Mouse (Mus musculus) frontal cortex, postnatal 14 days (tissue): ENCODE data around the gene Lclat1.
A peak's percentile ranks its signal among the peaks of the same experiment; 100 is the strongest.

Experiments
- DNase-seq, 2 experiments: peaks; one replicate each; pipeline ENCODE4 v3.0.0; 2022; ENCODE audit warnings: low spot score in 2 of 2

Lclat1 gene

DNA sequence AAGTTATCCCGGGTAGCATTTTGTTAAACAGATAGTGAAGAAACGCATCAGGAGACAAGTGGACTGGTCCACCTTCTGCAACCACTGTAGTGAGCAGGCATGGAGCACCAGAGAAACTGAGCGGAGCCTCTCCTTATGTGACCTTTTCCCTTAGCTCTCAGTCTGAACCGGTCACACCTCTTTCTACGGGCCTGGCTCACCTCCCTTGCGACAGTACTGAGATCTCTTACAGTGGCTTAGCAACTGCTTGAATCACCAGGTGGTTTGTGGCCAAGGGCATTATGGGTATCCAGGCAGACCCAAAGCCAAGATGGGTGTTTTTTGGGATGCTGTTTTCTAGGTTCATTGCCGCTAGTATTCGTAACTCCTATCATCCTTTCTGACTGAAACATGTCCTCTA, 16.4 kb upstream of the Lclat1 start:
- DNase-seq: no peak

DNA sequence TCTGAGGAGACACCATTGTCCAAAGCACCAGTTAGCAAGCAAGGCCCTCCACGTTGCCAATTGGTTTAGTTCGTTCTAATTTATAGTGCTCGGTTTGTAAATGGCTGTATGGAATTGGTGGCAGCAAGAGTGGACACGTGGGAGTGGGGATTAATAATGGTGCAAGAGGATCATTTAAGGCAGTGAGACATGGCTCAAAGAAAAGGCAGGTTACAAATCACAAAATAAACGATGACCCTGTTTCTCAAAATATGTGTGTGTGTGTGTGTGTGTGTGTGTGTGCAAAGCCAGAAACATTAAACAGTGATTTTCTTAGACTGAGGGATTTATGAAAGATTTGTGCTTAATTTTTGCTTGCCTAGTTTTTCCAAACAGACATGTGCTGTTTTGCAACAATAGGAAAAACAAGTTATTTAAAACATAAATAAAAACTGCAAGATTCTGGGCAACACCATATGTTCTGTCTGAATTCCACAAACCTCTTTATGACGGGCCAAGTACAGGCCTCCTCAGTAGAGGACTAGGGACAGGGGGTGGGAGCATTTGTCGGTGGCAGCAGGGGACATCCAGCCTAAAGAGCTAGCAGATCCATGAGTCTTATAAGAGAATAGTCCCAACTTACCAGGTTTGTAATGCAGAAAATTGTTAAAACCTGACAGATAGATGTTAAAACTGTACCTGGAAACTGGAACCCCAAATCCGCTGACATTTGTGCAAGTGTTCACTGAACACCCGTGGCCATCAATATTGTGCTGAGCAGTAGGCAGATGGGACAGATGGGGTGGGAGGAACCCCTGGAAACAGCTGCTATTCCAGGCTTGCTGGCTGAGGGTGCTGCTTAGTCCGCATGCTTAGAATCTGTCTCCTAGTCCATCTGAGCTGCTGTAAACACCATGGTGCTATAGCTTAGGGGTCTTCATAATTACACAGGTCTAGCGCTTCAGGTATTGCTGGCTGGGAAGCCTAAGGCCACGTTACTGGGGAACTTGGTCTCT, 15.4 kb upstream of the Lclat1 start:
- DNase-seq: no peak

DNA sequence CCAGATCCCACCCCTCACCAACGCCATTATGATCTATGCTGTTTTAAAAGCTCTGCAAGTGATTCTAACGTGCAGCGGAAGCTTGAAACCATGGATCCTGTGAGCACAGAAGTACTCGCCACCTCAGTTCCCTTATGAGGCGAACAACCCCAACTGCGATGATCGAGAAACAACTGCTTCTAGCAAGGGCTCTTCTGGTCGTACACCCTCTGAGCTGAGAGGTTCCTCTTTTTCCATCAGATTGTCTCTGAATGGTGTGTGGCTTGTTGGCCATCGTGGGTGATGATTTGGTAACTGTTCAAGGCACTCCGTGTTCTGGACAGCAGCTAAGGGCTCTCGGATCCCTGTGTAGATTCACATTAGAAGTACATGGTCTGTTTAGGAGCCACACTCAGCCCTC, 12.7 kb upstream of the Lclat1 start:
- DNase-seq: no peak

DNA sequence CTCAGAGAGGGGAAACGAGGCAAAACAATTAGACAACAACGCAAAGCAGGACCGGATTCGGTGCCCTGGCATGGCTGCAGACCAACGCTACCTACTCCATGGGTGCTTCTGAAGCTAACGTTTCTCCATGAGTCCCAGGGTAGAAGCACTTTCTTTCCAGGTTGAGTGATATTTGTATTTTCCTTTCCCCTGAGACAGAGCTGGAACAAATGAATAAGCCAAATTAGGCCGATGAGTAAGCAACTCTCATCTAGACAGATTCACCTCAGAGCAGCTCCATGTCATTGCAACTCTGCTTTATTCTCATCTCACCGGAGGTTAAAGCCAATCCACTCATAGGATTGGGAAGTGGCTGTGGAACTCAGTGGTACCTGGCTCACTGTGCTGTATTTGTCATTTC, 12.2 kb upstream of the Lclat1 start:
- DNase-seq: no peak

DNA sequence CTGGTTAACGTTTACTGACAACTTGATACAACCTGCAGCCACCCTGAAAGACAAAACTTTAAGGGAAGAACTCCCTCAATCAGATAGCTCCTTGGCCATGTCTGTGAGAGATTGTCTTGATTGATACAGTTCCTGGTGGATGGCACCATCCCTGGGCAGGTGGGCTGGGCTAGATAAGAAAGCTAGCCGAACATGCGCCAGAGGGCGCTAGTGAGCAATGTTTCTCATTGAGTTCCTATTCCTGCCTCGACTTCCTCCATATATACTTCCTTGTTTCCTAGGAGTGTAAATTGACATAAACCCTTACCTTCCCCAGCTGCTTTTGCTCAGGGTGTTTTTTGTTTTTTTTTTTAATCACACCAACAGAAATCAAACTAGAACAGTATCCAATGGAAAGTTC, 11.3 kb upstream of the Lclat1 start:
- peak in 1 of 2 experiments; percentile 14 for DNase-seq

DNA sequence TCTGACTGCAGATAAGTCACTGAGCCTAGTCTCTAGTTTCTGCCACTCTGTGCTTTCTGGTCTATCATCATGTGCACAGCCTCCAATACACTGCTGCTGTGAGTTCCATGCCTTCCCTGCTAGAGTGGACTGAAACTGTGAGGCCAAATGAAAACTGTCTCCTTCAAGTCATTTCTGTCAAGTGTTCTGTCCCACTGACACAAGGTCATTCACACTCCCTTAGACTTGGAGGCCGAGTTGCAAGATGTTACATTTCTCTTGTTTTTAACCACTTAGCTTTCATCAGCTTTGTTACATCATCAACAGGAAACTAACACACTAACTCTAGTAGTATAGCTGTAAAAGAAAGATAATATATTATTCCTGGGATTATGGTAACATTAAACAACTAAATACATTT, 9.1 kb upstream of the Lclat1 start:
- DNase-seq: no peak

DNA sequence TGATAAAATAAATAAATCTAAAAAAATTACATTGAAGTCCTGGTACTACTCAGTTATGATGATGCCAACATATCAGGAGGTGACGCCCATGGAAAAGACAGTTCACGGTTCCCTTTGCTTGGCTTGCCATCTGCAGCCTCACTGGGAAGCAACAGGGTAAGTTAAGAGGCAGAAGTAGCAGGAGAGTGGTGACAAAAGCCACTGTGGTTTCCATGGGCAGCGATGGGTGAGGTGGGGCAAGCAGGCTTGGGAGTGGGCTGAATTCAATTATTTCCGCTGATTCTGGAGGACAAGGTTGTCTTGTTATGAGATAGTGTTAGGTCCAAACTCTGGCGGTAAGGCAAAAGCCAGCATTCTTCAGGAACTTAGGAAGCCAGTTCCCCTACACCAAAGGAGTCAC, 7.4 kb upstream of the Lclat1 start:
- DNase-seq: no peak

DNA sequence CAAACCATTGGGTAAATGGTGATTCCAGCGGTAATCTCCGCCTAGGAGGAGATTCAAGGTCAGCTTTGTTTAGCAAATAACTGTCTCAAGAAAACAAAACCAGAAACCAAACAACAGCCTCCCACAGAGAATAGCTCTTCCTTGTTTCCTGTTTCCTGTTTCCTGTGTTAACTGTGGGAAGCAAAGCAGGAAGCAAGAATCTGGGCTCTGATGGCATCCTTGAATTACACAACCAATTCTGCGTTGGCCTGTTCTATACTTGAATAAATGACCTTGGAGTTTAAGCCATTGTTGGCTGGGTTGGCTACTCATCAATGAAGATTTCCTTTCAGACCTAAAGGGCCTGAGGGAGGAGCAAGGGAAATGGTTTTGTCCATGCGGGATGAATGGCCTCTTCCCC, 5.2 kb upstream of the Lclat1 start:
- DNase-seq: no peak

DNA sequence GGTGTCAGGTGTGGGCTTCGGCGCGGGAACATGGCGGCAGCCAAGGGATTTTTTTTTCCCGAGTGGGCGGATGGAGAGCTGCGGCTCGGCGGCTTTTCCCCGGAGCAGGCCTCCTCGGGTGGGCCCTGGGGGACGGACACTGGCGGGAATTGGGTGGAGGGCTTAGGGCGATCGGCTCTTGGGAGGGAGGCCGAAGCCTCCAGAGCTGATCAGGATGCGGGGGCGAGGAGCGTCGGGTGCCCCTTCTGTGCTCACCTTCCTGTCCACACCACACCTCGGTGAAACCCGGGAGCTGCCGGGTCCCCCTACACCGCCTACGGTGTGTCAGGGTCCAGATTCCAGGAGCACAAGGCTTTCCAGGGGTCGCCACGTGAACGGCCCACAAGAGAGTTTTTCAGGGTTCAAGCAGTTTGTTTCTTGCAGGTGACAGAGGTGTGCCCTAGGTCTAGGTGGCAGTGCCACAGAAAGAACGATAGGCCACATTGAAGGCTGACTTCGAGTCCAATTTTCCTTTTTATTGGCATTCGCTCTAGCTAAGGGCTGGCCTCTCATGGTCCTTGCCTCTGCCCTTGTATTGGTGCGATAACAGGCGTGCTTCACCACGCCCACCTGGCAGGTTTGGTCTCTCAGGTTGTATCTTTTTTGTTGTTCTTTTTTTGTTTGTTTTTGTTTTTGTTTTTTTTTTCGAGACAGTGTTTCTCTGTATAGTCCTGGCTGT, 544 bp downstream of the Lclat1 start:
- peak; percentile 7 to 11 for DNase-seq

DNA sequence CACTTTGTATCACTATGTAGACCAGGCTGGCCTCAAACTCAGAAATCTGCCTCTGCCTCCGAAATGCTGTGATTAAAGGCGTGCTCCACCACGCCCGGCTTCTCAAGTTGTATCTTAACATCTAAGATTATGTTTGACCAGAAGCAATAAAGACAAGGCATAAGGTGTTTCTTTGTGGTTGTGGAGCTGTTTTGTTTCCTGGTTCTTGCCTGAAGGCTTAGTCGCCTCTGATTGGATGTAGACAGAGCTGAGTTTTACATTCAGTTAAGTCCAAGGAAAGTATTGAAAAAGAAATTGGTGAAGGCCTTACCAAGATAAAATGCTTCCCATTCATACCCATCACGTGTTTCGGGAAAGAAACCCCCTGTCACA, 1.1 kb downstream of the Lclat1 start:
- DNase-seq: no peak

DNA sequence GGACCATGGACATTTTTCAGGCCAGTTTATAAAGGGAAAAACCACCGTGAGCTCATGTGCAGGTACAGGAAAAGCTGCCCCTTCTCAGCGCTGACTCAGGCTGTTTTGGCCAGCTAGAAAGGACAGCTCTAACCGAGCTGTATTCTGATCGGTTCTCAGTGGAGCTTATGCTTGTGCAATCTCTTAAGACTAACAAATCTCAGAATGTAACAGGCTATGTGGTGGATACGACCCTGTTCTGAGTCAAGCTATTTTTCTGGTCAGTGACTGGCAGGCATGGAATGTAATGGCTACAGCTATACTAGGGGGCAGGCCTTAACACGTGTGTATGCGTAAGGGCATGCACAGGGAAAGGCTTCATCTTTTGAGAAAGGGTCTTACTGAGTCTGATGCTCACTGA, 4.3 kb downstream of the Lclat1 start:
- DNase-seq: no peak

DNA sequence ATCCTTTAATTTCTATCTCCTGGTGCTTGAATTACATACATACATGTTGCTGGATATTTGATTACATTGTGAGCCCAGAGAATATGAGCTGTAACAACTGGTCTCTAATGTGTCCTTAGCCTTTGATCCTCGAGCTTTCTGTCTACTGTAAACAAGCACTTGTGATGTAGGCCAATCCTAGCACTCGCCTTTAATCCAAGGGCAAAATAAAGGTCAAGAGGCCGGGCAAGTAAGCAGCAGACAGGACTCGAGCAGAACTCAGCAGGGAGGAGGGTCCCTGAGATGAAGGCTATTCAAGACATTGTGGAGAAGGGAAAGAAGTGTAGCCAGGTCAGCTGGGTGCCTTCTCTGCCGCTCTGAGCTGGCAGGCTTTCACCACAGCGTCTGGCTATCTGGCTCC, 4.8 kb downstream of the Lclat1 start:
- DNase-seq: no peak

DNA sequence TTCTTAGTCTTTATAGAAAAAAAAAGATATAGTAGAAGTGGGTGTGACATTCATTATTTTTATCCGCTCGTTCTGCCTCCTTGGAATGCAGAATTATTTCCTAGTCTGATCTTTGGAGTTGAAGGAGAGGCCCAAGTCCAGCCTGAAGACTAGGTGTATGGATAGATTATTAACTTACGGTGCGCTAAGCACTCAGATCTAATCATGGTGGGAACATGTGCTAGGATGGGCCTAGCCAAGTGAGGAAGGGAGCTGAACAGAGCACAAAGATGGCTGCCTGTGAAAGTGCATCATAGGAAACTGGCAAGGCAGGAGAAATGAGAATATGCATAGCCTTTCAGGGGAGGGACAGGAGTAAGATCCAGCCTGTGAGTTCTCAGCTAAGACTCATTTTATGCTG, 5.4 kb downstream of the Lclat1 start:
- DNase-seq: no peak

DNA sequence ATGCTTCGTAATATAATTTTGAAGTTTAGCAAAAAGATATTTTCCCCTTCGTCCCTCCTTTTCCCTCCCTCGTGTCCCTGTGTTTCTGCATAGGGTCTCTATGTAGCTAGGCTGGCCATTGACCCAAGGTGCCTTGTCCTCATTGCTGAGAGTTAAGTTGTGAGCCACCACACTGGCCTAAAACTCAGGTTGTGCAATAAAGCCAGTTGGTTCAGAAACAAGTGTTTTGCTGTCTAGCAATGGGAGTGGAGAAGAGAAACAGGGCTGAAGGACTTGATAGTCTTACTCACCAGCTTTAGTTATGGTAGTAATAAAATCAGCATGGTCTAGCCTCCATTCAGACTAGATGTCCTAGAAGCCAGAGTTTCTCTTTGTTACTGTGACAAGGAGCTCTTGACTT, 10.3 kb downstream of the Lclat1 start:
- no peak for DNase-seq

DNA sequence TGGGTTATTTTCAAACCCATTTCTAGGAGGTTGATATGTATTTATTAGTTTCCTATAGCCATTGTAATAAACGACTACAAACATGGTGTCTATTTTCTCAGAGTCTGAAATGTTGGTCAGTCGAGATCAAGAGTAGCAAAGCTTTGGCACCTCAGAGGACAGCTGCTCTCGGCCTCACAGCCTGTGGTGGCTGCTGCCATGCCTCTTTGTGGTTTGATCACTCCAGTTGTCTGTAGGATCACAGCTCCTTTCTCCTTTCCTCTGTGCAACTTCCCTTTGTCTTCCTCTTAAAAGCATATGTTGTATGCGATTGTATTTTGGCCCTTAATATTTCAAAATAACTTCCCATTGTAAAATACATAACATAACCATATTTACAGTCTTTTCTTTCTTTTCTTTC, 10.9 kb downstream of the Lclat1 start:
- no peak for DNase-seq

DNA sequence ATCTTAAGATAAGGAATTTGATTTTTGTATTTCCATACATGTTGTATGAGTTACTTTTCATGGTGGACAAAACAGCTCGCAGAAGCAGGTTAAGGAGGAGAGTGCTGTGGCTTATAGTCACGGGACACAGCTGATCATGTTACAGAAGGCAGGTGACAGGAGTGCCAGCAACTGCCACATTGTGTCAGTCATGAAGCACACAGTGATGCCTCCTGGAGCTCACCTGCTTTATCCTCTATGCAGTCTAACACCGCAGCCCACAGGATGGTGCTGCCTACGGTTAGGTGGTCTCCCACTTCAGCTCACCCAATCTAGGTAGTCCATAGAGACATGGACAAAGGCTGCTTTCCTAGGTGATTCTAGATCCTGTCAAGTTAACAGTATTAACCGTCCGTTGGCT, 11.4 kb downstream of the Lclat1 start:
- DNase-seq: no peak

DNA sequence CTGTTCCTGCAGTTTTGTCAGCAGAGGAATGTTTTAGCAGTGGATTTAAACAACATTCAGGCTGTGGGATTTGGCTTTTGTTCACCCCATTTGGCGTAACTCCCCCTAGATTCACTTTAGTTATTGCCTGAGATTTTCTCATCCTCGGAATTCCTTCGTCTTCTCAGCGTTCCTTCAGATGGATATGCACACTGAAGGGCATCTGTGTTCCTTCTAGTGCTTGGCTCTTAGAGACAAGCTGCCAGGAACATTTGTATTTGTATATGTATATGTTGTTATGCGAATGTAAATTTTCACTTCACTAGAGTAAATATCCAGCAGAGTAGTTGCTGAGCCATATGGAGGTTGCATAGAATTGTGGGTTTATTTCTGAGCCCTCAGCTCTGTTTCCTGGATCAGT, 12.8 kb downstream of the Lclat1 start:
- no peak for DNase-seq

DNA sequence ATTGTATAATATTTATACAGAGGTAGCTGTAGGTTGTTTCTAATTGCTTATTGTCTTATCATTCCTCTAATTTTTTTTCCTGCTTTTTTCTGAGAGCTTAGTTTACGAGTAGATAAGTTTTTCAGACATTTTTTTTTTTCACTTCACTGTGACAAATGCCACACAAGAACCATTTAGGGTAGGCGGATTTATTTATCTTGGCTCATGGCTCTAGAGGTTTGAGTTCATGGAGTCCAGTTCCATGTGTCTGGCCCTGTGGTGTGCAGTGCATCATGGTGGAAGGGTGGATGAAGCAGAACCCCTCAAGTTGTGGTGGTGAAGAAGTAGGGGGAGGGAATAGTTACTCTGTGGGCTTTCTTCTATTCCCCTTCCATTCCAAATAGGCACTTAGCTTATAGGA, 13.9 kb downstream of the Lclat1 start:
- DNase-seq: no peak

DNA sequence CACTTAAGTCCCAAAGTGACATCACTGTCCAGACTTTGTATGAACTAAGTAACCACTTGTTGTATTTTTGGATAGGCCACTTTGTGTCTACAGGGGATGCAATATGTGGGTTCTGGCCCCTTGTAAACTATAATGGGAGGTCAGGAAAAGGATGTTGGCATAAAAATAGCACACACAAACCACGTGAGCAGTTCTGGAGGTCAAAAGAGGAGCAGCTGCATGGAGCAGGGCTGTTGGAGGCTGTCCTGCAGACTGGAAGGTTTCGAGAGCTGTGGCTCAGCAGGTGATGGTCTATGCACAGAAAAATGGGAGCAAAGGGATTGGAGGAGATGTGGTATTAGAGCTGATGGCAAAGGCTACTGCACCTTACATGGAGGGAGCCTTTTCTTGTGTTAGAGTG, 18.6 kb downstream of the Lclat1 start:
- no peak for DNase-seq

DNA sequence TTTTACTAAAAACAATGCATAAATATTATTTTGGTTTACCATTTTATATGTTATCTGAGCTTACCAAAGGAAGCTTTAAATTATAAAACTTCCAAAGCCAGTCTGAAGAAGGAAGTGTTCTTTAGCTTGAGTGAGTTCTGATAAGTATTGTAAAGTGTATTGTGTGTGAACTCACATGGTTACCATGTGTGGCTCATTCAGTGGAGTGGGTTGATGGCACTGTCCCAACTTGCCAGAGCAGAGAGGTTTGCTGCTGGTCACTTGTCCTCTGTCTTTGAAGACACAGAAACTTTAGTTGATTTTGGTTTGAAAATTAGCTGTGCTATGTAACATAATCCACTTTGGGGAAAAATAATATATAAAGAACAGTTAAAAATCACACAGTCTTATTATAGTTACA, 19.1 kb downstream of the Lclat1 start:
- DNase-seq: no peak

DNA sequence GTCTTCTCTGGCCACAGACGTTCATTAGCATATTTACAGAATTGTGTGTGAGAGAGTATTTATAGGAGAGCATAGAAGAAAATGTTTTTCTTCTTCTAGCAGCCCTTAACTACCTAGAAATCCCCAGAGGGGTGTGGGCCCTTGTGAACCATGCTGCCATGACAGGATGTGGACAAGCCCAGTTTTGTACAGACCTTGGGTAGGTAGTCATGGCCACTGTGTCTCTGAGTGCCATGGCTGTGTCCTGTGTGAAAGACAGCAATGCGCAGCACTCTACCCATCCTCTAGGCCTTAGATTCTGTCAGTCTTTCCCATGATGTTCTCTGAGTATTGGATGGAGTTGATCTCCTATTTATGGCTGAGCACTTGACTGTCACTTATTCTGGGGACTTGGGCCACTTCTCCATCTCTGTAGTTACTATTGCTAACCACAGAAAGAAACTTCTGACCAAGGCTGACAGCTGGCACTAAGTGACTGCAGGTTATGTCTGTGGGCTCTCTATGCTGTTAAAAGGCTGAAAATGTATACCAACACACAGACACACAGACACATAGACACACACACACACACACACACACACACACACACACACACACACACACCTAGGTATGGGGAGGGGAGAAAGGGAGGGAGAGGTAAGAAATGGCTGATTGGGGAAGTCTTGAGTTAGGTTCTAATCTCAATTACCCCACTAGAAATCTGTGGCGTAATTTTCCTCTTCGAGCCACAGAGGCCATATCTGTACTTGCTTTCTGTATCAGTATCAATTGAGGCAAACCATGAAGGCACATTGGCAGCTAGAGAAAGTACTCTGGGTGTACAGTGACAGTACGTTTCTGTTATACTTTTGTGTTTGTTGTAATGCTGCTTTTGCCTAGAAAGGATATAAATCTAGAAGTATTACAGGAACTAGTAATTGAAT, 29.0 kb downstream of the Lclat1 start:
- DNase-seq: no peak

DNA sequence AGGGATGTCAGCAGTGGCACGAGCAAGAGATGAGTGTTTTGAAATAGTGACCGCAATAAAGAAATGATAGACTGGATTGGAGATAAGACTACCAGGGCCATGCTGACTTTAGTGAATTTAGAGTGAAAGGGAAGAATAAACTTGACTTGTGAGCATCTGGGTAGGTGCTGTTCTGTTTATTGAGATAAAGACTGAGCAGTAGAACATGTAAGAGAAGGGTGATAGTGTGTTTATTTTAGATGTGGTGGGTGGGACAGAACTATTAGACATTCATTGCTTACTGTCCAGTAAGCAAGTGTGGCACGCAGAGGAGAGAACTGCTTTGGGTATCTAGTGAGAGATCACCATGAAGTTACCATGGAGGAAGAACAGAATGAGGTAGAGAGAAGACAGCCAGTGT, 30.4 kb downstream of the Lclat1 start:
- DNase-seq: no peak
